Mouse (Mus musculus) naive thymus-derived CD4-positive, alpha-beta T cell, adult 2 months (primary cell): Measurements from ENCODE around the gene Wdr64.

Experiments
- DNase-seq: peaks from one replicate; pipeline ENCODE4 v3.0.0-alpha.2; 2011; ENCODE audit warnings: low read depth

Wdr64 gene

DNA sequence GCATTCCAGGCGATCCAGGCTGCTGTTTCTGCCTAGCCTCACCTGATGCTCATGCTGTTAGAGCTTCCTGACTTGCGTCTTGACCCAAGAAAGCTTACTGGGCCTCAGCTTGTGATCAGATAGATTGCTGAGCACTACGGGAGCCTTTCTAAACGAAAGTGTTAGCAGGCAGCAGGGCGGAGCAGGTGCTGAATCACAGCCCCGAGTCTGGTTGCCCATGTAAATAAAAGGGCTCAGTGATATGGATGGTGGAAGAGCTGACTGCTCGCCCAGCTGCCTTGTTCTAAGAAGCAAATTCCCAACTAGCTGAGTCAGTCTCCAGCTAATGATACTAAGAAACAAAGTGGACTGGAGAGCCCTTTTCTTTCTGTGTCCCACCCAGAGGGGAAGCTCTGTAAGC, 27.4 kb downstream of the Wdr64 start:
- DNase-seq: no peak

DNA sequence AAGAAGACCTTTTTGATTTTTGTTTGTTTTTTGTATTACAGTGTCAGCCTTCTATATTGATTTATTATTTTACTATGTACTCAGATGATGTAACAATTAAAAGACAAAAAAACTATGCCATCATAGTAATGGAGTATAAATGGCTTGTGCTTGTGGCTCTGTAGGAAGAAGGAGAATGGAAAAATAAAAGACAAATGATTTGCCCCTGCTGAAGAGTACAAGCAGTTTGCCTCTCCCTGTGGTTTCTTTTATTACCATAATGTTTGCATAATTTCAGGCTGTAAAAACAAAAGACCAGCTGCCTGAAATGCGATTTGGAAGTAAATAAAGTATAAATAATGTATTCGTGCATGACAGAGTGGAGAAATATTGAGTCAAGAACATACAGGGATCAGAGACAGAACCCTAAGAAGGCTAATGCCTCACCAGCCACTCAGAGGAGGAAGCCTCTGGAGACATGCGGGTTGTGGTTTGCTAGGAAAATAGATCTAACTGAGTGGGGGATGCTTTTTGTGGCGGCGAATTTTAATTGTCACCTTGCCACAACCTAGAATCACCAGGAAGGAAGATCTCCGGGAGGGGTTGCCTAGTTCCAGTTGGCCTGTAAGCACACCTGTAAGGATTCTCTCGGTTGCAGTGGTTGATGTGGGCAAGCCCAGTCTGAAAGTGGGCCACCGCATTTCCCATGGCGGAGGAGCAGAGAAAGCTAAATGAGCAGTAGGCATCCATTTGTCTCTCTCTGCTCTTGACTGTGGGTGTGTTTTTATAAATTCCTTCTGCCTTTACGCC, 56.4 kb downstream of the Wdr64 start:
- DNase-seq: no peak

DNA sequence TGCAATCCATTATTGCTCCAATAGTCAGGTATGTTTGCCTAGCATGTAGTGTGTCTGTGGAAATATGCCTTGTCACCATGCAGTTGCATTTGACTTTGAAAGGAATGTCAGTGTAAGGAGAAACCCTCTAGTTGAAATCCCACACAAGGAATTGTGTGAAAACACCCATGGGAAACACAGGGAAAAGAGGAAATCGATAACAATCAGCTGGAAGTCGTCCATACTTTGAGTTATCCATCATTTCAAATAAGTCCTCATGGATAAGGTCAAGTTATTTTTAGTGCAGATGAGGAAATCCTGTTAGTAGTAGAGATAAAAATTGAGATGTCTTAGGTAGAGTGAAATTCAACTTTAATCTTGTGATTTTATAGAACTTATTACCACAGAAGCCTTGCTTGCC, 96.3 kb downstream of the Wdr64 start:
- DNase-seq: no peak

DNA sequence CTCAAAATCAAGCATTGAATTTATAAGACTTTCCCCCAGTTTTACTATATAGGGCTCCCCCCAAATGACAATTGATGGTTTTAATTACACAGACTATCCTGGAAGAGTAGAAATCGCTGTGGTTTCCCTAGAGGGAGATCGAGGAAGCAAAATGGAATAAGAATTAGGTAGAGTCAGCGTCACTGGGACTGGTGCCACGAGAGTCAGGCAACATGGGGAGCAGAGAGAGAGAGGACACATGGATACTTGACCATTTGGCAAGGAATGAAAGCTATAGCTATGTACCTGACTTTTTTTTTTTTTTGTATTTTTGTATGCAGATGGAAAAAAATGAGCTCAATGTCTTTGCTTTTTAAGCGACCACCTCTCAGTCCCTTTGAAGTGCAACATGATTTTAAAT, 110.0 kb downstream of the Wdr64 start:
- no peak for DNase-seq

DNA sequence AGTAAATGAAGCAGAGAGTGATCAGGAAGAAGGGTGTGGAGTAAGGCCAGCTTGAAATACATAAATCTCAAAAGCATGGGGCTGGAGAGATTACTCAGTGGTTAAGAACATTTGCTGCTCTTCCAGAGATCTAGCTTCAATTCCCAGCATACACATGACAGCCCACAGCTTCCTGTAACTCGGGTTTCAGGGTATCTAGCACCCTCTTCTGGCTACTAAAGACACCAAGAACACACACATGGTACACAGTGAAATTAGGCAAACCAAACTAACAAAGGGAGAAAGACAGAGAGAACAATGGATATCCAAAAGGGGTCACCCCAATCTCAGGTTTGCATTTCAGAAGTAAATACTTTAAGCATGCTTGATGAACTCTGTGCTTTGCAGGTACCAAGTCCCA, 113.2 kb downstream of the Wdr64 start:
- no peak for DNase-seq

DNA sequence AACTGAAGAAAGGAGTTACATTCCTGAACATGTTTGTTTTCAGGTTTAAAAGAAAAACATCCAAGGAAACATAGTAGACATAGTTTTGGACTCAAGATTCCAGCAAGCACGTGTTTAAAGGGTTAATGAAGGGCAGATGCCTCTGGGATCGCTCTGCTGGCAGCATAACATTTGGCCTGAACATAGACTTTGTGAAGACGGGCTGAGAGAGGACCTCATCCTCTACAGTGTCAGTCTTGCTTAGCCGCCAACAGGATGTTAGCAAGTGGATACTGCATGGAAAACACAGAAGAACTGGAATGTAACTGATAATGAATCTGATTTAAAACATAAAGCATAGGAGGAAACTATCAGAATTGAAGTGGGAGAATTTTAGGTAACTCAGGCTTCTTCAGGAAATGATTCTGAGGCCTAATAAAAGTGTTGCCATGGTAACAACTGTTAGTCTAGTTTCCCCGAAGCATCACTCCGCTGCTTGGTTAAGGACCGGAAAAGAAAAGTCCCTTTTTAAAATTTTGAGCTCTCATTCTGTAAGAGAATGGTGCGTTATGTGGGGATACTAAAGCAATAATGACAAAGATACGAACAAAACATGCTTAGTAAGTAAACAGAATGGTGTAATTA, 125.5 kb downstream of the Wdr64 start:
- DNase-seq: no peak

DNA sequence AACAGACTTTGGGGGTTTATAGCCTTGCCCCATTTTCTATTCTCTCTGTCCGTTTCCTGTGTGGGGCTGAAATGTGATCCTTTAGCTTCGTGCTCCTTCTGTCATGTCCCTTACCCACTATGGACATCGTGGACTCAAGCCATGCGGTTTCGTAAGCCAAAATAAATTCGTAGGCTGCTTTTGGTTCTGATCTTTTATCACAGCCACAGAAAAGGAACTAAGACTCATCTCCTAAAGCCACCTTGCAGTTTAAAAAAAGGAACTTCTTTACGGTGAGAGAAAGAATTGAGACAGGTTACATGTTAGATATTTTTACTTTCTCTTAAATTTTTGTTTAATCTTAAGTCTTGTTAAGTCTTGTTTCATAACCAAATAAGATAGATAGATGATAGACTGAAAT, 130.1 kb downstream of the Wdr64 start:
- no peak for DNase-seq

DNA sequence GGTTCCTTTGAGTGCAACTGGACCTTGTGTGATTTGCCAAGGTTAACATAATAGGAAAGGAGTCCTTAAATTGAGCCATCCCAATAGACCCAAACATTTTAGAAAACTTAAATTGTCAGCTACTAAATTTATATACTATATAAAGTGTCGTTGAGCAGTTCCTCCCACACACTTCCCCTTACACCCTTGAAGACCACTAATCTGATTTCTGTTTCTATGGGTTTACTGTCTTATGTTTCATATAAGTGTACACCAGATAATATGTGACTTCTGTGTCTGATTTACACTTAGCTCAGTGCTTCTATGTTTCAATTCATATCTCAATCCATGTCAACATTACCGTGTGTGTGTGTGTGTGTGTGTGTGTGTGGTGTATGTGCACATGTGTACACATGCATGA, 130.8 kb downstream of the Wdr64 start:
- DNase-seq: no peak

DNA sequence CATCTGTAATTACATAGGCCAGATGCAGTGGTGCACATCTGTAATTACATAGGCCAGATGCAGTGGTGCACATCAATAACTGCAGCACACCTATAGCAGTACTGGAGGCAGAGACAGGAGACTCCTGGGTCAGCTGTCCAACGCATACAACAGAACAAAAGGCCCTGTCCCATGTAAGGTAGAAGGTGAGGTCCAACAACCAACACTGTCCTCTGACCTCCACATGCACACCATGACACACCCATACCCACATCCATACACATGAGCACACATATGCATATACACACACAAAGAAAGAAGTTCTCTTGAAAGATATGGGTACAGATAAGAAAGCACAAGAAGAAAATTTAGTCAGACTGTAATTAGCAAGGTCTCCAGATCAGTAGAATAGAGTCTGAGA, 157.1 kb downstream of the Wdr64 start:
- no peak for DNase-seq
